Mouse (Mus musculus): ENCODE data around the gene 1500015O10Rik.

- TF ChIP-seq CTCF (IDR thresholded peaks at IDR 0.05; ENCODE audit: control insufficient read depth, insufficient read depth, insufficient replicate concordance, low read depth, low read length) (no peak), POLR2A (IDR thresholded peaks at IDR 0.05; ENCODE audit: control insufficient read depth, low read depth, low read length) (no peak)
These were observed 36.3 kb upstream of the 1500015O10Rik start for GRCm38 (mm10) chr1:43694076-43694475.

Measured in testis, adult 2 months (tissue).